Mouse (Mus musculus) bone marrow, adult 2 months (tissue): ENCODE results near the gene T.

Source experiments
- CTCF ChIP-seq: fragments of 200-500 bp; IDR thresholded peaks from 2 replicates; pipeline ENCODE4 v1.5.1; 2011; ENCODE audit warnings: low read length, control low read depth; ENCODE audit not compliant: control insufficient read depth, insufficient read depth
- POLR2A ChIP-seq: fragments of 200-500 bp; IDR thresholded peaks from 2 replicates; pipeline ENCODE4 v1.6.1; 2011; ENCODE audit warnings: low read depth, mild to moderate bottlenecking, control low read depth, low read length, borderline replicate concordance; ENCODE audit not compliant: control insufficient read depth

DNA sequence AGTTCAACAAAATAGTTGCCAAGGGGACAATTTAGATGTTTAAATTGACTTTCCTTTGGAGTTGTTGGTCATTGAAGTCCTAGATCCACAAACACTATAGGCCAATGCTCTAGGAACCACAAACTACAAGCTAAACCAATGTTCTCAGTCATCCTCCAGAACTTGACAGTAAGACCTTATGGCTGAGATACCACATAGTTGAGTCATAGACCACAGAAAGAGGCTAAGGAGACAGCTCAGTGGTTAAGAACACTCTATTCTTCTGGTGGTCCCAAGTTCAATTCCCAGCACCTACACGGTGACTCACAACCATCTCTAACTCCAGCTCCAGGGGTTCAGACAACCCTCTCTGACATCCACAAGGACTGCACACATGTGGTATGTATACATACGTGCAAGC lies 48.8 kb upstream of the T start:
- TF ChIP-seq POLR2A (no peak), CTCF (no peak)
